ENCODE assay signal across 12 mouse cellular contexts in the genomic region with DNA sequence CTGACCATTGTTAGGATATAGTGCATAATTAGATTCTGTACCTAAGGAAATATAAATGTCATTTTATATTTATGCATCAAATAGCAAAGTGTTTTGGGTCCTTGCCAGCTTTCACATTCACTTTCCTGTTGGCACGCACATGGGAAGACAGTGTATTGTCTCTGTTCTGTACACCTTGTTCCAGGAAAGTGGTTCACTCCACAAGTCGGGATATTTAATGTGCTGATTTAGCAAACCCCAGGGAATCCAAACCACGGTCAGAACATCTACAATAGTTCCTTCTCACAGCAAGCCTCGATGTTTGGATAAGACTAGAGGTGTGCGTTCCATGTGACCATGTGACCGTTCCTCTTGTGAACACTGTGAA. TPM values are rescaled to one million over a fixed set of nuclear protein-coding genes. Genes with fewer than 3 reads are reported as not detected.
DNase-seq lines count a peak whose midpoint lies in the region; ATAC-seq and TF ChIP-seq lines count a peak whose summit lies in the region.
"Had no signal": no experiment of that assay in that cellular context is flagged by ENCODE, and none has a peak within 500 bp of the region (broad histone marks: within the 10 kb centered on the region; RNA-seq: fewer than 3 reads in every experiment).

No protein-coding gene starts in this region.

- peak; percentile 35 for ATAC-seq in forebrain, embryonic 14.5 days
- no peak for ATAC-seq in midbrain, postnatal 0 days (ENCODE audit: low FRiP score)

- peaks cover 8% of the 10 kb centered on the region for H3K4me1 ChIP-seq in forebrain, embryonic 14.5 days (ENCODE audit: control insufficient read depth, insufficient read depth, low read length)
- no peaks in the 10 kb centered on the region for H3K4me1 ChIP-seq in midbrain, postnatal 0 days (ENCODE audit: insufficient read depth, low read length)
- H3K4me1 ChIP-seq: liver, embryonic 13.5 days had no signal

- intact Hi-C loops in heart, postnatal 25 days (cut with DNase I), result no loop called here

- H3K9me3 ChIP-seq in forebrain, embryonic 14.5 days (replicated peaks; ENCODE audit: control insufficient read depth, low read length), result no peaks in the 10 kb centered on the region
- H3K9me3 ChIP-seq in midbrain, postnatal 0 days (ENCODE audit: low read length), result no peaks in the 10 kb centered on the region
- H3K9me3 ChIP-seq: liver, embryonic 13.5 days had no signal

- H3K4me2 ChIP-seq in forebrain, embryonic 14.5 days (ENCODE audit: low read length), result no peak overlapping the region
- no peak overlapping the region for H3K4me2 ChIP-seq in midbrain, postnatal 0 days (ENCODE audit: low read depth, low read length, poor library complexity, severe bottlenecking)
- H3K4me2 ChIP-seq: liver, embryonic 13.5 days had no signal

- TF ChIP-seq CTCF in midbrain, postnatal 0 days (IDR thresholded peaks at IDR 0.05), result no peak

- DNase-seq in heart, adult 8-10 months (ENCODE audit: low spot score), result peak; percentile 70
- DNase-seq in heart, postnatal 25 days (ENCODE audit: low spot score), result no peak
- peak; percentile 39 to 69 for DNase-seq in kidney, postnatal 36 days
- DNase-seq in kidney, adult 11 months, result no peak
- peak; percentile 45 for DNase-seq in forebrain, embryonic 14.5 days (ENCODE audit: low spot score)
- peak; percentile 3 for DNase-seq in midbrain, postnatal 0 days (ENCODE audit: low spot score)
- no peak for DNase-seq in thymus, postnatal 25 days
- no peak for DNase-seq in urinary bladder, adult 2 months (ENCODE audit: low spot score)
- DNase-seq: cerebellum, adult 9-10 months; liver, embryonic 13.5 days had no signal

- no peak overlapping the region for H3K9ac ChIP-seq in forebrain, embryonic 14.5 days (ENCODE audit: low read length)
- H3K9ac ChIP-seq in midbrain, postnatal 0 days (replicated peaks; ENCODE audit: low read length, poor library complexity, severe bottlenecking), result no peak overlapping the region
- H3K9ac ChIP-seq: liver, embryonic 13.5 days had no signal

- H3K36me3 ChIP-seq in forebrain, embryonic 14.5 days (ENCODE audit: control insufficient read depth, insufficient read depth, low read length), result peaks cover 32% of the 10 kb centered on the region
- H3K36me3 ChIP-seq in midbrain, postnatal 0 days (ENCODE audit: insufficient read depth, low read length), result peaks cover 7% of the 10 kb centered on the region; the same call in 1 of the 2 replicates

- no peaks in the 10 kb centered on the region for H3K27me3 ChIP-seq in forebrain, embryonic 14.5 days (replicated peaks; ENCODE audit: control insufficient read depth, insufficient read depth, low read length)
- H3K27me3 ChIP-seq in midbrain, postnatal 0 days (ENCODE audit: insufficient read depth, low read length), result no peaks in the 10 kb centered on the region
- H3K27me3 ChIP-seq: liver, embryonic 13.5 days had no signal

- no peak overlapping the region for H3K4me3 ChIP-seq in forebrain, embryonic 14.5 days (ENCODE audit: low read depth, low read length)
- no peak overlapping the region for H3K4me3 ChIP-seq in midbrain, postnatal 0 days (ENCODE audit: low read depth, low read length)
- H3K4me3 ChIP-seq: liver, embryonic 13.5 days had no signal

- peak overlapping the region; percentile 57; the same call in 1 of the 2 replicates for H3K27ac ChIP-seq in forebrain, embryonic 14.5 days (ENCODE audit: low read depth, low read length)
- H3K27ac ChIP-seq in midbrain, postnatal 0 days (ENCODE audit: low read depth, low read length), result no peak overlapping the region
- H3K27ac ChIP-seq: liver, embryonic 13.5 days had no signal

- WGBS in forebrain, embryonic 14.5 days, result 45% methylated on average over 6 of the region's 6 CpGs
- 73% methylated on average over 6 of the region's 6 CpGs for WGBS in midbrain, postnatal 0 days

RNA-seq across cellular contexts. Expression of a gene that starts 7.7 kb away (rescaled TPM):
- total RNA-seq in heart, adult 8-10 months (2022), result 100 to 1,000 TPM; 498 to 518 (median 508) TPM
- total RNA-seq in heart, postnatal 25 days (2021), result 100 to 1,000 TPM; 521 to 565 TPM
- polyA plus RNA-seq in forebrain, embryonic 14.5 days (2014; fragmentation: Nextera tagmentation; extraction: Ambion mirVana), result 473 and 569 TPM in 2 replicates
- 408 and 463 TPM in 2 replicates for total RNA-seq in midbrain, postnatal 0 days (2014; rRNA removed)
- polyA plus RNA-seq in midbrain, postnatal 0 days (2015; fragmentation: Nextera tagmentation; extraction: Ambion mirVana), result 608 and 638 TPM in 2 replicates
- 148 and 154 TPM in 2 replicates for polyA plus RNA-seq in urinary bladder, adult 2 months (2012; rRNA removed)

RNA-seq across cellular contexts. Expression of a gene that starts 20.7 kb away (rescaled TPM):
- total RNA-seq in heart, adult 8-10 months (2022), result 1 to 10 TPM; 4.8 to 5.3 (median 4.9) TPM
- total RNA-seq in heart, postnatal 25 days (2021), result 1 to 10 TPM; 4.8 to 5.4 TPM
- polyA plus RNA-seq in forebrain, embryonic 14.5 days (2014; fragmentation: Nextera tagmentation; extraction: Ambion mirVana), result 15.3 and 18.7 TPM in 2 replicates
- total RNA-seq in midbrain, postnatal 0 days (2014; rRNA removed), result 6.4 and 7.3 TPM in 2 replicates
- 9.0 and 9.1 TPM in 2 replicates for polyA plus RNA-seq in midbrain, postnatal 0 days (2015; fragmentation: Nextera tagmentation; extraction: Ambion mirVana)
- 11.0 and 14.4 TPM in 2 replicates for polyA plus RNA-seq in urinary bladder, adult 2 months (2012; rRNA removed)

RNA-seq across cellular contexts. Expression of a gene that starts 25.5 kb away (rescaled TPM):
- total RNA-seq in heart, adult 8-10 months (2022), result 10 to 100 TPM; 51.1 to 70.8 (median 68.7) TPM
- 10 to 100 TPM; 32.7 to 44.2 TPM for total RNA-seq in heart, postnatal 25 days (2021)
- 3.2 and 3.7 TPM in 2 replicates for polyA plus RNA-seq in forebrain, embryonic 14.5 days (2014; fragmentation: Nextera tagmentation; extraction: Ambion mirVana)
- 0.85 and 1.7 TPM in 2 replicates for total RNA-seq in midbrain, postnatal 0 days (2014; rRNA removed)
- polyA plus RNA-seq in midbrain, postnatal 0 days (2015; fragmentation: Nextera tagmentation; extraction: Ambion mirVana), result 1.3 and 1.6 TPM in 2 replicates
- 45.2 and 95.3 TPM in 2 replicates for polyA plus RNA-seq in urinary bladder, adult 2 months (2012; rRNA removed)
- total RNA-seq: MEL had no signal
- polyA plus RNA-seq: C2C12; liver, embryonic 13.5 days had no signal

RNA-seq across cellular contexts. Expression of a gene that starts 59.1 kb away (rescaled TPM):
- total RNA-seq in heart, adult 8-10 months (2022), result under 1 TPM; 0.28 to 0.60 (median 0.49) TPM
- under 1 TPM; 0.11 to 0.13 TPM for total RNA-seq in heart, postnatal 25 days (2021)
- polyA plus RNA-seq in forebrain, embryonic 14.5 days (2014; fragmentation: Nextera tagmentation; extraction: Ambion mirVana), result 1.4 and 1.8 TPM in 2 replicates
- 0.14 and 0.16 TPM in 2 replicates for total RNA-seq in midbrain, postnatal 0 days (2014; rRNA removed)
- 1.0 and 1.3 TPM in 2 replicates for polyA plus RNA-seq in midbrain, postnatal 0 days (2015; fragmentation: Nextera tagmentation; extraction: Ambion mirVana)
- 1.2 and 1.4 TPM in 2 replicates for polyA plus RNA-seq in urinary bladder, adult 2 months (2012; rRNA removed)
- polyA plus RNA-seq: C2C12 had no signal

RNA-seq across cellular contexts. Expression of a gene that starts 59.9 kb away (rescaled TPM):
- 1 to 10 TPM; 3.0 to 5.0 (median 3.8) TPM for total RNA-seq in heart, adult 8-10 months (2022)
- total RNA-seq in heart, postnatal 25 days (2021), result 1 to 10 TPM; 3.6 to 4.0 TPM
- polyA plus RNA-seq in forebrain, embryonic 14.5 days (2014; fragmentation: Nextera tagmentation; extraction: Ambion mirVana), result 7.5 and 7.9 TPM in 2 replicates
- total RNA-seq in midbrain, postnatal 0 days (2014; rRNA removed), result 4.0 and 6.1 TPM in 2 replicates
- 3.1 TPM in 2 replicates for polyA plus RNA-seq in midbrain, postnatal 0 days (2015; fragmentation: Nextera tagmentation; extraction: Ambion mirVana)
- 9.2 TPM in 2 replicates for polyA plus RNA-seq in urinary bladder, adult 2 months (2012; rRNA removed)

Comparison
In these comparisons a context has a peak if more than half of its experiments do, and no peak if none do; other contexts are left out.
1. DNase-seq: peak in heart, adult 8-10 months (single experiment), kidney, postnatal 36 days (2 of 2), forebrain, embryonic 14.5 days (single experiment) and midbrain, postnatal 0 days (single experiment); none in heart, postnatal 25 days (single experiment), kidney, adult 11 months (single experiment), thymus, postnatal 25 days (single experiment) and urinary bladder, adult 2 months (single experiment).
2. RNA of a gene that starts 25.5 kb away (total RNA-seq): 51.1 to 70.8 TPM in heart, adult 8-10 months and 32.7 to 44.2 TPM in heart, postnatal 25 days; 0.85 to 1.7 TPM in midbrain, postnatal 0 days; every median in the first group is over 10 times any median in the second.